15 mouse cellular contexts compared by ENCODE assay signal in genomic region chr9:32830268-32830891, GRCm38 (mm10).
DNase-seq lines count a peak whose midpoint lies in the region; ATAC-seq lines count a peak whose summit lies in the region.
"Had no signal": no experiment of that assay in that cellular context is flagged by ENCODE, and none has a peak within 500 bp of the region (broad histone marks: within the 10 kb centered on the region; RNA-seq: fewer than 3 reads in every experiment).

No protein-coding gene starts in this region.

- WGBS in kidney, embryonic 16.5 days: 32% methylated on average over 2 of the region's 2 CpGs
- WGBS in embryonic facial prominence, embryonic 11.5 days: 33% methylated on average over 2 of the region's 2 CpGs
- WGBS in intestine, embryonic 16.5 days: 32% methylated on average over 2 of the region's 2 CpGs
- 71% methylated on average over 2 of the region's 2 CpGs for WGBS in hindbrain, embryonic 16.5 days
- WGBS in forebrain, embryonic 16.5 days: 76% methylated on average over 2 of the region's 2 CpGs

- no peak overlapping the region for H3K4me3 ChIP-seq in kidney, embryonic 16.5 days (ENCODE audit: low read length)
- H3K4me3 ChIP-seq in embryonic facial prominence, embryonic 11.5 days (ENCODE audit: low read depth, low read length): no peak overlapping the region
- H3K4me3 ChIP-seq in intestine, embryonic 16.5 days (ENCODE audit: low read length): no peak overlapping the region
- H3K4me3 ChIP-seq in hindbrain, embryonic 16.5 days (ENCODE audit: low read length): no peak overlapping the region
- no peak overlapping the region for H3K4me3 ChIP-seq in forebrain, embryonic 16.5 days (replicated peaks; ENCODE audit: low read length)

- DNase-seq in kidney, postnatal 10 days: no peak
- peak; percentile 52 for DNase-seq in Muller cell, postnatal 12 days (ENCODE audit: inconsistent ontology term)
- DNase-seq in embryonic facial prominence, embryonic 11.5 days (ENCODE audit: low spot score): peak; percentile 79
- DNase-seq: cerebellum, adult 11-12 months; gastrocnemius, postnatal 36 days; lung, adult 2 months; thymus, postnatal 36 days had no signal

- H3K9me3 ChIP-seq in kidney, embryonic 16.5 days (ENCODE audit: low read length): no peaks in the 10 kb centered on the region
- no peaks in the 10 kb centered on the region for H3K9me3 ChIP-seq in embryonic facial prominence, embryonic 11.5 days (replicated peaks; ENCODE audit: control insufficient read depth, low read length)
- no peaks in the 10 kb centered on the region for H3K9me3 ChIP-seq in intestine, embryonic 16.5 days (ENCODE audit: control insufficient read depth, low read length)
- H3K9me3 ChIP-seq in hindbrain, embryonic 16.5 days (ENCODE audit: control insufficient read depth, low read length): no peaks in the 10 kb centered on the region
- H3K9me3 ChIP-seq in forebrain, embryonic 16.5 days (ENCODE audit: control insufficient read depth, low read length): no peaks in the 10 kb centered on the region

- peaks cover 7% of the 10 kb centered on the region for H3K4me1 ChIP-seq in kidney, embryonic 16.5 days (ENCODE audit: insufficient read depth, low read length)
- peaks cover 8% of the 10 kb centered on the region; the same call in 1 of the 2 replicates for H3K4me1 ChIP-seq in embryonic facial prominence, embryonic 11.5 days (ENCODE audit: control insufficient read depth, insufficient read depth, low read length)
- peaks cover 7% of the 10 kb centered on the region for H3K4me1 ChIP-seq in intestine, embryonic 16.5 days (ENCODE audit: control insufficient read depth, insufficient read depth, low read length)
- H3K4me1 ChIP-seq in hindbrain, embryonic 16.5 days (ENCODE audit: control insufficient read depth, insufficient read depth, low read depth, low read length): no peaks in the 10 kb centered on the region
- no peaks in the 10 kb centered on the region for H3K4me1 ChIP-seq in forebrain, embryonic 16.5 days (replicated peaks; ENCODE audit: control insufficient read depth, insufficient read depth, low read length)

- no peaks in the 10 kb centered on the region for H3K36me3 ChIP-seq in kidney, embryonic 16.5 days (ENCODE audit: insufficient read depth, low read length)
- H3K36me3 ChIP-seq in embryonic facial prominence, embryonic 11.5 days (replicated peaks; ENCODE audit: control insufficient read depth, insufficient read depth, low read depth, low read length): no peaks in the 10 kb centered on the region
- no peaks in the 10 kb centered on the region for H3K36me3 ChIP-seq in intestine, embryonic 16.5 days (ENCODE audit: control insufficient read depth, insufficient read depth, low read length)
- H3K36me3 ChIP-seq in hindbrain, embryonic 16.5 days (ENCODE audit: control insufficient read depth, insufficient read depth, low read length): no peaks in the 10 kb centered on the region
- no peaks in the 10 kb centered on the region for H3K36me3 ChIP-seq in forebrain, embryonic 16.5 days (ENCODE audit: control insufficient read depth, insufficient read depth)

- 0 out of 2 replicates have a peak overlapping the region, but pooled peaks have one; percentile 31 for H3K27ac ChIP-seq in kidney, embryonic 16.5 days (ENCODE audit: low read length)
- no peak overlapping the region for H3K27ac ChIP-seq in embryonic facial prominence, embryonic 11.5 days (replicated peaks; ENCODE audit: low read depth, low read length)
- peak overlapping the region; percentile 45; the same call in 1 of the 2 replicates for H3K27ac ChIP-seq in intestine, embryonic 16.5 days (ENCODE audit: low read length)
- H3K27ac ChIP-seq in hindbrain, embryonic 16.5 days (ENCODE audit: low read depth, low read length): no peak overlapping the region
- no peak overlapping the region for H3K27ac ChIP-seq in forebrain, embryonic 16.5 days (ENCODE audit: low read length)
- H3K27ac ChIP-seq: hindbrain, embryonic 14.5 days had no signal

- no peak for ATAC-seq in kidney, embryonic 16.5 days (ENCODE audit: low FRiP score, low TSS enrichment)
- ATAC-seq in embryonic facial prominence, embryonic 11.5 days (replicated peaks; ENCODE audit: insufficient number of reproducible peaks, low FRiP score, low TSS enrichment, low read depth): no peak
- ATAC-seq in intestine, embryonic 16.5 days: peak; percentile 59
- no peak for ATAC-seq in hindbrain, embryonic 16.5 days
- ATAC-seq in forebrain, embryonic 16.5 days: no peak
- ATAC-seq: forebrain, embryonic 14.5 days had no signal

- no peak overlapping the region for H3K4me2 ChIP-seq in kidney, embryonic 16.5 days (replicated peaks; ENCODE audit: low read depth, low read length)
- no peak overlapping the region for H3K4me2 ChIP-seq in embryonic facial prominence, embryonic 11.5 days (ENCODE audit: low read depth, low read length)
- no peak overlapping the region for H3K4me2 ChIP-seq in intestine, embryonic 16.5 days (ENCODE audit: low read depth, low read length)
- no peak overlapping the region for H3K4me2 ChIP-seq in hindbrain, embryonic 16.5 days (ENCODE audit: low read length)
- H3K4me2 ChIP-seq in forebrain, embryonic 16.5 days (ENCODE audit: low read length): no peak overlapping the region
- H3K4me2 ChIP-seq: hindbrain, embryonic 14.5 days; midbrain, embryonic 11.5 days had no signal

- H3K27me3 ChIP-seq in kidney, embryonic 16.5 days (ENCODE audit: insufficient read depth, low read length): no peaks in the 10 kb centered on the region
- no peaks in the 10 kb centered on the region for H3K27me3 ChIP-seq in embryonic facial prominence, embryonic 11.5 days (ENCODE audit: control insufficient read depth, insufficient read depth, low read length)
- H3K27me3 ChIP-seq in intestine, embryonic 16.5 days (replicated peaks; ENCODE audit: control insufficient read depth, insufficient read depth, low read length): no peaks in the 10 kb centered on the region
- no peaks in the 10 kb centered on the region for H3K27me3 ChIP-seq in hindbrain, embryonic 16.5 days (replicated peaks; ENCODE audit: control insufficient read depth, insufficient read depth, low read length)
- no peaks in the 10 kb centered on the region for H3K27me3 ChIP-seq in forebrain, embryonic 16.5 days (replicated peaks; ENCODE audit: control insufficient read depth, insufficient read depth, low read length)
- H3K27me3 ChIP-seq: CH12.LX had no signal

- no peak overlapping the region for H3K9ac ChIP-seq in kidney, embryonic 16.5 days (replicated peaks; ENCODE audit: low read length)
- H3K9ac ChIP-seq in embryonic facial prominence, embryonic 11.5 days (replicated peaks; ENCODE audit: low read length): no peak overlapping the region
- no peak overlapping the region for H3K9ac ChIP-seq in intestine, embryonic 16.5 days (ENCODE audit: low read depth, low read length)
- H3K9ac ChIP-seq in hindbrain, embryonic 16.5 days (ENCODE audit: low read depth, low read length): no peak overlapping the region
- no peak overlapping the region for H3K9ac ChIP-seq in forebrain, embryonic 16.5 days (replicated peaks; ENCODE audit: low read depth, low read length)
- H3K9ac ChIP-seq: hindbrain, embryonic 14.5 days had no signal

Comparison
In these comparisons a context has a peak if more than half of its experiments do, and no peak if none do; other contexts are left out.
1. H3K27ac ChIP-seq: peak in kidney, embryonic 16.5 days (single experiment) and intestine, embryonic 16.5 days (single experiment); none in embryonic facial prominence, embryonic 11.5 days (single experiment), hindbrain, embryonic 16.5 days (single experiment) and forebrain, embryonic 16.5 days (single experiment).